Mouse (Mus musculus): ENCODE results near the gene Gpr176.

DNA sequence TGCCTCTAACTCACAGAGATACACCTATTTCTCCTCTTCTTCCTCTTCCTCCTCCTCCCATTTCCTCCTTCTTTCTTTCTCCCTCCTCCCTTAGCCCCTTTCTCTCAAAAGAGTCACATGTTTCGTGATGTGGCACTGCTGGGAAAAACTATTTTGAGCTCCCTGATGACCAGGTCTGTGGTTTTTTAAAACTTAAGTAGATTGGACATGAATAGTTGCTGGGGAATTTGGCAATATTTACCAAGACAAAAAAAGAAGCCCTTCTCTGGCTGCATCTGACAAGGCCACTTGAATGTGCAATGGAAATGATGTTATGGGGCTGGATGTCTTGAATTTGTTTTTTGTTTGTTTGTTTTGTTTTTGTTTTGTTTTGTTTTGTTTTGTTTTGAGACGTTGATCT is 75.3 kb downstream of the Gpr176 start:
- no peak for TF ChIP-seq CTCF (IDR thresholded peaks at IDR 0.05; ENCODE audit: low read depth)
- TF ChIP-seq EP300 (optimal IDR thresholded peaks at IDR 0.05): no peak

Measured in stomach, postnatal 0 days (tissue).